Mouse (Mus musculus): ENCODE measurements around the gene Grb2. TPM values are rescaled to one million over a fixed set of nuclear protein-coding genes. Genes with fewer than 3 reads are reported as not detected.

Grb2 gene
- polyA plus RNA-seq, 1 experiment from 2014 or later, result 62.8 TPM

GRCm38 (mm10) chr11:115643265-115643664, 65.1 kb downstream of the Grb2 start:
- ATAC-seq (no peak), DNase-seq (ENCODE audit: low spot score) (no peak)
- no peaks in the 10 kb centered on the region; the same call in 1 of the 2 replicates for H3K36me3 ChIP-seq (ENCODE audit: insufficient read depth, low read length)
- no peaks in the 10 kb centered on the region for H3K4me1 ChIP-seq (ENCODE audit: insufficient read depth, low read depth, low read length)
- H3K27ac ChIP-seq (ENCODE audit: low read length), result no peak overlapping the region
- no peak overlapping the region for H3K9ac ChIP-seq (replicated peaks; ENCODE audit: low read depth)
- WGBS, result 66% methylated on average over 10 of the region's 10 CpGs
- H3K27me3 ChIP-seq (replicated peaks; ENCODE audit: insufficient read depth, low read length), result no peaks in the 10 kb centered on the region
- no peaks in the 10 kb centered on the region for H3K9me3 ChIP-seq (ENCODE audit: low read length)
- no peak for TF ChIP-seq CTCF (IDR thresholded peaks at IDR 0.05)
- no peak for TF ChIP-seq EP300 (IDR thresholded peaks at IDR 0.05)
- H3K4me2 ChIP-seq (replicated peaks; ENCODE audit: low read depth, low read length), result no peak overlapping the region
- no peak overlapping the region for H3K4me3 ChIP-seq (ENCODE audit: low read depth, low read length)

- no peaks in the 10 kb centered on the region for H3K27me3 ChIP-seq (replicated peaks; ENCODE audit: insufficient read depth, low read length)
- H3K27ac ChIP-seq (ENCODE audit: low read length), result no peak overlapping the region
- TF ChIP-seq EP300 (IDR thresholded peaks at IDR 0.05) (no peak), CTCF (IDR thresholded peaks at IDR 0.05) (no peak)
- H3K4me1 ChIP-seq (ENCODE audit: insufficient read depth, low read depth, low read length), result no peaks in the 10 kb centered on the region
- no peak for ATAC-seq
- H3K36me3 ChIP-seq (ENCODE audit: insufficient read depth, low read length), result no peaks in the 10 kb centered on the region; the same call in 1 of the 2 replicates
- no peaks in the 10 kb centered on the region for H3K9me3 ChIP-seq (ENCODE audit: low read length)
- no peak overlapping the region for H3K9ac ChIP-seq (replicated peaks; ENCODE audit: low read depth)
- no peak overlapping the region for H3K4me2 ChIP-seq (replicated peaks; ENCODE audit: low read depth, low read length)
- no peak for DNase-seq (ENCODE audit: low spot score)
- H3K4me3 ChIP-seq (ENCODE audit: low read depth, low read length), result no peak overlapping the region
- WGBS, result 88% methylated on average over 2 of the region's 2 CpGs
These were observed 65.7 kb downstream of the Grb2 start for GRCm38 (mm10) chr11:115642705-115643104.

GRCm38 (mm10) chr11:115641664-115642036, 66.7 kb downstream of the Grb2 start:
- no peak overlapping the region for H3K4me3 ChIP-seq (ENCODE audit: low read depth, low read length)
- no peak overlapping the region for H3K9ac ChIP-seq (replicated peaks; ENCODE audit: low read depth)
- ATAC-seq (no peak), DNase-seq (ENCODE audit: low spot score) (no peak)
- H3K27ac ChIP-seq (ENCODE audit: low read length), result no peak overlapping the region
- no peak overlapping the region for H3K4me2 ChIP-seq (replicated peaks; ENCODE audit: low read depth, low read length)
- H3K4me1 ChIP-seq (ENCODE audit: insufficient read depth, low read depth, low read length), result no peaks in the 10 kb centered on the region
- H3K27me3 ChIP-seq (replicated peaks; ENCODE audit: insufficient read depth, low read length), result no peaks in the 10 kb centered on the region
- H3K36me3 ChIP-seq (ENCODE audit: insufficient read depth, low read length), result no peaks in the 10 kb centered on the region
- WGBS, result 93% methylated on average over 4 of the region's 4 CpGs
- no peaks in the 10 kb centered on the region for H3K9me3 ChIP-seq (ENCODE audit: low read length)
- TF ChIP-seq CTCF (IDR thresholded peaks at IDR 0.05) (no peak), EP300 (IDR thresholded peaks at IDR 0.05) (no peak)

GRCm38 (mm10) chr11:115640978-115641663, 67.3 kb downstream of the Grb2 start:
- no peak overlapping the region for H3K4me2 ChIP-seq (replicated peaks; ENCODE audit: low read depth, low read length)
- no peak overlapping the region for H3K27ac ChIP-seq (ENCODE audit: low read length)
- H3K9ac ChIP-seq (replicated peaks; ENCODE audit: low read depth), result no peak overlapping the region
- WGBS, result 51% methylated on average over 14 of the region's 14 CpGs
- H3K27me3 ChIP-seq (replicated peaks; ENCODE audit: insufficient read depth, low read length), result no peaks in the 10 kb centered on the region
- H3K9me3 ChIP-seq (ENCODE audit: low read length), result no peaks in the 10 kb centered on the region
- TF ChIP-seq CTCF (IDR thresholded peaks at IDR 0.05) (no peak), EP300 (IDR thresholded peaks at IDR 0.05) (no peak)
- DNase-seq (ENCODE audit: low spot score) (no peak), ATAC-seq (no peak)
- no peaks in the 10 kb centered on the region for H3K4me1 ChIP-seq (ENCODE audit: insufficient read depth, low read depth, low read length)
- no peak overlapping the region for H3K4me3 ChIP-seq (ENCODE audit: low read depth, low read length)
- H3K36me3 ChIP-seq (ENCODE audit: insufficient read depth, low read length), result no peaks in the 10 kb centered on the region

- Histone ChIP-seq H3K36me3 (ENCODE audit: insufficient read depth, low read length) (no peaks in the 10 kb centered on the region), H3K4me2 (replicated peaks; ENCODE audit: low read depth, low read length) (no peak overlapping the region), H3K9me3 (ENCODE audit: low read length) (no peaks in the 10 kb centered on the region), H3K9ac (replicated peaks; ENCODE audit: low read depth) (no peak overlapping the region), H3K27me3 (replicated peaks; ENCODE audit: insufficient read depth, low read length) (no peaks in the 10 kb centered on the region), H3K27ac (ENCODE audit: low read length) (no peak overlapping the region), H3K4me1 (ENCODE audit: insufficient read depth, low read depth, low read length) (no peaks in the 10 kb centered on the region), H3K4me3 (ENCODE audit: low read depth, low read length) (no peak overlapping the region)
- TF ChIP-seq EP300 (IDR thresholded peaks at IDR 0.05) (no peak), CTCF (IDR thresholded peaks at IDR 0.05) (no peak)
- no peak for DNase-seq (ENCODE audit: low spot score)
- WGBS, result 79% methylated on average over 3 of the region's 4 CpGs
- ATAC-seq, result no peak
These were observed 68.0 kb downstream of the Grb2 start for GRCm38 (mm10) chr11:115640311-115640828.

GRCm38 (mm10) chr11:115639540-115639939, 68.9 kb downstream of the Grb2 start:
- Histone ChIP-seq H3K9ac (replicated peaks; ENCODE audit: low read depth) (no peak overlapping the region), H3K27me3 (replicated peaks; ENCODE audit: insufficient read depth, low read length) (no peaks in the 10 kb centered on the region), H3K9me3 (ENCODE audit: low read length) (no peaks in the 10 kb centered on the region), H3K4me2 (replicated peaks; ENCODE audit: low read depth, low read length) (no peak overlapping the region), H3K27ac (ENCODE audit: low read length) (0 out of 2 replicates have a peak overlapping the region, but pooled peaks have one; percentile 20), H3K36me3 (ENCODE audit: insufficient read depth, low read length) (no peaks in the 10 kb centered on the region), H3K4me3 (ENCODE audit: low read depth, low read length) (no peak overlapping the region), H3K4me1 (ENCODE audit: insufficient read depth, low read depth, low read length) (no peaks in the 10 kb centered on the region)
- WGBS, result 56% methylated on average over 4 of the region's 4 CpGs
- DNase-seq (ENCODE audit: low spot score) (no peak), ATAC-seq (0 out of 2 replicates have a peak, but pooled peaks have one; percentile 6)
- no peak for TF ChIP-seq CTCF (IDR thresholded peaks at IDR 0.05)
- no peak for TF ChIP-seq EP300 (IDR thresholded peaks at IDR 0.05)

Data from lung, postnatal 0 days (tissue).